Mouse (Mus musculus) testis, postnatal 10 days (tissue): Measurements from ENCODE around the gene Hoxd8.

Source experiments
- DNase-seq: peaks from one replicate; pipeline ENCODE4 v3.0.0; 2021; ENCODE audit warnings: low spot score

Hoxd8 gene

DNA sequence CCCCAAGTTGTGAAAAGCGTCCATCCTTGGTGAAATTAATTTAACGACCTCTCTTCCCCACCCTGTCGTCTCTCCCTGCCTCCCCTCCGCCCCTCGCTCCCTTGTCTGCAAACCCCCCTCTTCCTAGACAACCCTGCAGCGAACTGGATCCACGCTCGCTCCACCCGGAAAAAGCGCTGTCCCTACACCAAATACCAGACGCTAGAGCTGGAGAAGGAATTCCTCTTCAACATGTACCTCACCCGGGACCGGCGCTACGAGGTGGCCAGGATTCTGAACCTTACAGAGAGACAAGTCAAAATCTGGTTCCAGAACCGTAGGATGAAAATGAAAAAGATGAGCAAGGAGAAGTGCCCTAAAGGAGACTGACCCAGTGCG lies 5.4 kb upstream of the Hoxd8 start:
- DNase-seq, result no peak

DNA sequence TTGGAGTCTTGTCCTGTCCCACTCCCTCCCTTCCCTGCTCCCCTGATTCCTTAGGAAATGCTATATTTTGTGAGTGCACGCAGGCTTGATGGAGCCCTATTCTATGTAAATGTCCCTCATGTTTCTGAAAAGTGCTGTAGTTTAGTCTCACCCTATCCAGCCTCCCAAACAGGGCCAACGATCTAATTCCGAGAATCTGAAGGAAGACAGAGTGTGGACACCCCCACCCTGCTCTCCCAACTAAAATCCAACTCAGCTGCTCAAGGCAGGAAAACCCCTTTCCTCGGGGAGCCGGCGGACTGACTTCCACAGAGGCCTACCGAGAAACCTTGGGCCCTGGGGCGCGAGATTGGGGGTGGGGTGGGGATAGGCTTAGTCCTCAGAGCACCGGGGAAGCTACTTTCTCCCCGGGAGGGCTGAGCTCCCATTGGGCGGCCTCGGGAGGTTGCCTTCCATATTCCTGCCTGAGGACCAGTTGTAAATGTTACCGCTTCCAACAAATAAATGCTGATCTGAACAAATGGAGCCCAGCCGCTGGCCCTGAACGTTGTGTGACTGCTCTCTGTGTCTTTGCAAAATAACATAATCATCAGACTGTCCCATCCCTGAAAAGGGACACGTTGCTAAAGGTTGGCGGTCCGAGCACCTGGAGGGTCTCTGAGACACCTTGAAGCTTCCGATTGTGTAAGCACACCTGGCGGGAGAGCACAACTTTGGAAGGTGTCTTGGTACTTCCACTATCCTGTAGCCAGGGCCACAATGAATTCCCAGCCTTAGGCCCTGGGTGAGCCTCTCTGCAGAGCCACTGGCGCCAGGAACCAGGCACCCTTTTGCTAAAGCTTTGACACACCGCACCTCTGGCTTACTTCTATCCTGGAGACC lies 4.5 kb upstream of the Hoxd8 start:
- DNase-seq, result peak; percentile 65

DNA sequence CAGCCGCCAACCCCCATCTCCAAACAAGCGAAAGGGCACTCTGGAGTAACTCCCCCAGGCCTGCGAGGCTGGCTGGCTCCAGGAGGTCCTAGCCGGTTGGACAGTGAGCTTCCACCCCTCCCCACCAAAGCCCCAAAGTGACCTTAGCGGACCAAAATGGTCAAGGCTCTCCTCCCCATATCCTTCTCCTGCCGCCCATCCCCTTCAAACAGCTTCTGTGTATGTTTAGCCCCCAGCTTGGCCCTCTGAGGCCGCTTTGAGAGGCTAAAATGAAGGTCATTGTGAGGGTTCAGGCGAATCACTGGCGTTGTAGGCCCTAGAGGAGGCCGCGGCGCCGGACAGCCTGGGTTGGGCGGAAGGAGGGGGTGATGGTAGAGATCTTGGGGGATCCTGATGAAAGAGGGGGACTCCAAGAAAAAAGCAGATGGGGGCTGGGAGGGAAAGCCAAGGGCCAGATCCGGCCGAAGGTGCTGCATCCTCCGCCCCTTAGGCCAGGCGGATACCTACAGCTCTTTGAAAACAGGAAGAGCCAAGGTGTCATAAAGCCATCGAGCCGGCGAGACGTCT lies 3.8 kb upstream of the Hoxd8 start:
- DNase-seq, result no peak

DNA sequence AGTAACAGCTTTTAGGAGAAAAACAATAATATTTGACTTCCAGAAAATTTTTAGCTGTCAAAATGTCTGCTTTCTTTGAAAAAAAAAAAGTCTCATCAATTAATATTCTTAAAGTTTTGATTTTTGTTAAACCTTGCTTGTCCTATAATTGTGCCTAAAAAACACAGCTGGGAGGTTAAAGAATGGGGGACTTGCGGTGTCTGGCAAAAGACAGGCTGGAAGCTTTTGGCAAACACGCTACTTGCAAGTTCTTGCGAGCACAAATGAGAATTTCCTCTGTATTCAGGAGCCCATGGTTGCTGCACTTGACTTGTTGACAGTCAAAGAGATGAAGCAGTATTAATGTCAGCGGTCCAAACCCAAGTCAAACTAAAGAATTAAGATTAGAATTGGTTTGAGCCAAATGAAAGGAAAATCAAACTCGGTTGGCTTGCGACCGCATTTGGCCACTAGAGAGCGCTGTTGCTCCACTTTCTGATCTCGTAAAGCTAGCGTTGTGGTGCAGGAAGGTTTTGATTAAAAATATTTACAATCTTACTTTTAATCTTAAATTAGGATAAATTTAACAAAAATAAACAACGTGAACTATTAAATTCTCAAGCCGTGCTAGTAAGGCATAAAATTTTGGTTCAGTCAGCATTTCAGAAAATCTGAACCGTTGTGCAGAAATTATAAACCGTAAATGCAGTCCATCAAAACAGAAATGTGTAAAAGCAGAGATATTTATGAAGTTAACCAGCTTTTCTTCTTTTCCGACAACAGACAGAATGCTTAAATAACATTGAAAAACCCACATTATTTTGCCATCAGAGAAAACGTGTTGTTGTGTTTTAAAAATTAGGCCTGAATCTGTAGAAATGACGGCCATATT lies 2.2 kb upstream of the Hoxd8 start:
- peak; percentile 92 for DNase-seq

DNA sequence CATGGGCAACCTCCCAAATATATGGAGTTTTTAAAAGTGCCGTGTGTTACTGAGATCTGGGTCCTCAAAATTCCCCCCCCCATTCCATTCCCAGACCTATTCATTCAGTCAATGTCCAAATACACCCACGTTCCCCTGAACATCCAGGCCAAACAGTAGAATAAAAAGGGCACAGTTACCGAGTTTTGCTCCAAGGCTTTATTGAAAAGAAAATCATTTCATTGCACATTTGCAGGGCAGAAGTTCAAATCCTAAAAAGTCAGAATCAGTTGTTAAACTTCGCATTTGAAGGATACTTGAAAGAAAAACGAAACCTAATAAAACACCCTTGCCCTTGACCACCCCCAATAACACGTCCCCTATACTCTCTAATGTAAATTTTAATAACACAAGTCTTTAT lies 1.6 kb upstream of the Hoxd8 start:
- DNase-seq, result peak; percentile 25

DNA sequence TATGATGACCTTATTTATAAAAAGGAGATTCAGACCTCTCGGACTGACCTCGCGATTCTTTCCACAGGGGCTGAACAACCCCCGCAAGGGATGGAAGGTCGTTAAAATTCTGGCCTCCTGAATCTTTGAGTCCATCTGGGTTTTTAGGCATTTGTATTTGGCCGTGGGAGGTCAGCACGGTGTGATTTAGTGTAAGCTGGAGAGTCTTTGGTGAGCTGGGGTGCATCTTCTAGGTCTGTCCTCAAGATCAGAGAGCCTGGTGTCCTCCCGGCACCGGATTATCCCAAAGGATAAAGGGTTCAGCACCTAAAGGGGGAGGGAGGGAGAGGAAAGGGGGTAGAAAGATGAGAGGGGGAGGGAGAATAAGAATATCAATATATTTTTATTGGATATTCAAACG lies 1.1 kb upstream of the Hoxd8 start:
- peak; percentile 41 for DNase-seq

DNA sequence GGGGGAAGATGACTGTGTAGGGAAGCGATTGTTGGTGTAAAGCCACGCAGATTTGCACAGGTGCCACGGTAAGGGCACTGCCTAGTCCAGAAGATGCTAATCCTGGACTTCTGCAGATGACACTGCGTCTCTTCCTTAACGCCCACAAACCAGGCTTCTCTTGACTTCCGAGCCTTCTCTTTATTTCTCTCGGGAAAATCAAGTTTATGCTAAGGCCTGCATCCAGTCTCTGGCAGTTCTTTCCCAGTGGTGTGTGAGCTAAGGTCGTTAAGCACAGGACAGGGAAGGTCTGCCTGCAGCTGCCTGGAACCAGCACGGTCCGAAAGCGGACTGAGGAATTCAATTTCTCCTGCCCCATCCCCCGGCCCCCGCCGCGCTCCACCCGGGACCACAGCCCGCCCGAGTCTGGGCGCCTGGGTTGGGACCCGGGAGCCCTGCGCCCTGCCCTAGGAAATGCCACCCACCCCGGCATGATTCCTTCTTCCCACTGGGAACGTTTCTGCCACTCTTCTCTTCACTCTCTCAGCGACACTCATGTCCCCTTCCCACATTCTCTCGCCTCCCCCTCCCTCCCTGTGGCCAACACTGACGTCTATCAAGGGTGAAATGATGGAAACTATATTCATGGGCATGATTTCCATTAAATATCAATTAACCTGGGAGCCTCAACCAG lies 559 bp upstream of the Hoxd8 start:
- peak; percentile 64 for DNase-seq

DNA sequence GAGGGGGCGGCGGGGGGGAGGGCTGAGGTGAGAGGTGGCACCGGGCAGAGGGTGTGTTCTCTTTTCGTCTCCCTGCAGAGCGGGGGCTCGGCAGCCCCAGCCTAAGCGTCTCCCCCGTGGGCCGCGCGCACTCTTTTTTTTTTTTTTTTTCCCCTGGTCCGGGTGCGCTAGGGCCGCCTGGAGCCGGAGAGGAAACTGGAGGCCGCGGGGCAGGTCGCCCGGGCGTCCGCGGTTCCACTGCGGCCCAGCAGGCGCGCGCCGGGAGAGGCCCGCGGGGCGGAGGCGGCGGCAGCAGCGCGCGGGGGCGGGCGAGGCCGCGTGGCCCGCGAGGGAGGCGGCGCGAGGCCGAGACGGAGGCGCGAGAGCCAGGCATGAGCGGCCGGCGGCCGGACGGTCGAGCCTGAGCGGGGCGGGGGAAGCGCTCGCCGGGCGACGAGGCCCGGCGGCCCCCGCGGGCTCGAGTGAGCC lies 618 bp downstream of the Hoxd8 start:
- peak; percentile 60 for DNase-seq

DNA sequence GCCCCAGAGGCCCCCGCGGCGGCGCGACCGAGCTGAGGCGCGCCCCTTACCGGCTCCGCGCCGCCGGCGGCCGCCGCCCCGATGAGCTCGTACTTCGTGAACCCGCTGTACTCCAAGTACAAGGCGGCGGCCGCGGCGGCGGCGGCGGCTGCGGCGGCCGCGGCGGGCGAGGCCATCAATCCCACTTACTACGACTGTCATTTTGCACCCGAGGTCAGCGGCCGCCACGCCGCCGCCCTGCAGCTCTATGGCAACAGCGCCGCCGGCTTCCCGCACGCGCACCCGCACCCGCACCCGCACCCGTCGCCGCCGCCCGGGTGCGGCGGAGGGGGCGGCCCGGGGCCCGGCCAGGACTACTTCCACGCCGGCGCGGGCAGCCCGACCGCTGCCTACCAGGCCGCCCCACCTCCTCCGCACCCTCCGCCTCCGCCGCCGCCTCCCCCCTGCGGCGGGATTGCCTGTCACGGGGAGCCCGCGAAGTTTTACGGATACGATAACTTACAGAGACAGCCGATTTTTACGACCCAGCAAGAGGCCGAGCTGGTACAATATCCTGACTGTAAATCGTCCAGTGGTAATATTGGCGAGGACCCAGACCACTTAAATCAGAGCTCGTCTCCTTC lies 1.2 kb downstream of the Hoxd8 start:
- peak; percentile 74 for DNase-seq

DNA sequence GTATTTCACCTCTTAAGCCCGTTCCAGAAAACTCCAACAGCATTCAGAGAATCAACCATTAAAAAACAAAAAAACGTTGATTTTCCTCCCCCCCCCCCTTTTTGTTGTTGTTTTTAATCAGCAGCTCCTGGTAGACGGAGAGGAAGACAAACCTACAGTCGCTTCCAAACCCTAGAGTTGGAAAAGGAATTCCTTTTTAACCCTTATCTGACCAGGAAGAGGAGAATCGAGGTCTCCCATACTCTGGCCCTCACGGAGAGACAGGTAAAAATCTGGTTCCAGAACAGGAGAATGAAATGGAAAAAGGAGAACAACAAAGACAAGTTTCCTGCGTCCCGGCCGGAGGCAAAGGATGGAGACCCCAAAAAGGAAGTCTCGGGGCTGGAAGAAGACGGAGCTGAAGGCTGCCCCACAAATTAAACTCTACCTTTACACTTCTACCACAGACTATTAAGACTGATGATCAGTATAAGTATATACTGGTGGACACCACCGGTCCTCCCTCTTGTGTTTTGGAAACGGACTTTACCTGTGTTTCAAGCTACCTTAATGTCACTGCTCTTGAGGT lies 2.1 kb downstream of the Hoxd8 start:
- DNase-seq, result peak; percentile 34

DNA sequence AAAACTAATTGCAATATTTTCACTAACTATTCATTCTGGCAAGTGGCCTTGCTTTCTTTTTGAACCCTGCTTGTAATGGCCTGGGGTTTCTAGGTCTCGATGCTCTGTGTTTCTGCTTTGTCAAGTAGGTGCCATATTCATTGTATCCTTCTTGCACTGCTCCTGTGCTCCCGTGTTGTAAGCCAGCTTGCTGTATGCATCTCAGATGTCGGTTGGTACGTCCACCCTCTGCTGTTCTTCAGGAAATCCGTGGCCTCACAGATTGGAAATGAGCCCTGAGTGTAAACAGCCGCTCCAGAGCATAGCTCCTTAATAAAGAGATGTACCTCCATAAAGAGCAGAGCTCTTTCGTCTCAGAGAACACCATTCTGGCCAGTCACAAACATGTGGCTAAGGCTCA lies 3.2 kb downstream of the Hoxd8 start:
- peak; percentile 37 for DNase-seq

DNA sequence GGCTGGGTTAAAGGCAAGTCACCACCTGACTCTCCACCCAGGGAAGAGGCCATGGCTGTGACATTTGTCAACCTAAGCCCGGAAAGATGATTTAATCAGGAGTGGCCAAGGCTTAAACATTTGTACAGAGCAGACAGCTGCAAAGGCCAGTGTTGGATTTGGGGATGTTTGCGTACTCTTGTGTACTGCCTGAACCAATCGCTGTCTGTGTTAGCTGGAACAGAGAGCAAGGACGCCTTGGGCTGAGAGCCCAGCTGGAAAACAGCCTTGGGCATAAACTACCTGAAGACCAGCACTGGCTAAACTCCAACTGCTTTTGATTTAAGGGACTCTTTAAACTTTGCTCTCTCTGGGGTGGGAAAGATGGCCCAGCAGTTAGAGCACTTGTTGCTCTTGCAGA lies 4.3 kb downstream of the Hoxd8 start:
- peak; percentile 45 for DNase-seq

DNA sequence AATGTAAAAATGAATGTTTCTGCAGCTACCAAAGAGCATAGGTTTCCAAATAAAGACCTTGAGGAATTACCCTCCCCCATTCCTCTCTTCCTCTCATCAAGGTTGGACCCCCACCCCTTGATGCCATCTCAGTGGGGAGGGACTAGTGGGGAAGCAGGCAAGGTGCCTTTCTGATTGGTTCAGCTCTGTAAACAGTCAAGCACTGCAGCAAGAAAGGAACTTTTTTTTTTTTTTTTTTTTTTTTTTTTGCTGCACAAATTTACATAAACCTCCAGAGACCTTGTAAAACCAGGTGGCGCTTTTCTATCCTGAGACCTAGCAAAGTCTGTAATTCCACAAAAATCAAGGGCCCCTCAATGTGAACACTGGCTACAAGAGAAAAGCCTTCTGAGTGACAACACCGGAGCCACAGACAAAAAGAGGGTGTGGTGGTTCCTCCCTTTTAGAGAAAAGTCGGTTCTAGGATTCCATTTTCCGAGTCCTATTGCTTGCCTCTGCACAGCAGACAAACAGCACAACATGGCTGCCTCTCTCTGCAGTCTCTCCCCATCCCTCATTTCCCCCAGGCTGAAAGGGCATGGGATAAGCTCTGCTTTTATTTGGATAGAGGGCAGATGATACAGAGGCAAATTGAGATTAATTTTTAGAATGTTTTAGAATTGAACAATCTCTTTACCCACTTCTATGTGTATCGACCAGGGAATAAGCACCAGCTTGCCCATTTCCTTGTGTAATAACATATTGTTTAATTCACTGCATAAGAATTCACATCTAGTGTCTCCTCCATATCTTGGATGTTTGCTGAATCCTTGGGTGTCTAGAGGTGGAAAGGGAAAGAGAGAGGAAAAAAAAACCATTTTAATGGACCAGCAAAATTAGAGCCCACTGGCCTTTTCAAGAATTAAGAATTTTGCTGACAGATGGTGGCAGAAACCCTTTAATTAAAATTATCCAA lies 5.3 kb downstream of the Hoxd8 start:
- peak; percentile 36 for DNase-seq

DNA sequence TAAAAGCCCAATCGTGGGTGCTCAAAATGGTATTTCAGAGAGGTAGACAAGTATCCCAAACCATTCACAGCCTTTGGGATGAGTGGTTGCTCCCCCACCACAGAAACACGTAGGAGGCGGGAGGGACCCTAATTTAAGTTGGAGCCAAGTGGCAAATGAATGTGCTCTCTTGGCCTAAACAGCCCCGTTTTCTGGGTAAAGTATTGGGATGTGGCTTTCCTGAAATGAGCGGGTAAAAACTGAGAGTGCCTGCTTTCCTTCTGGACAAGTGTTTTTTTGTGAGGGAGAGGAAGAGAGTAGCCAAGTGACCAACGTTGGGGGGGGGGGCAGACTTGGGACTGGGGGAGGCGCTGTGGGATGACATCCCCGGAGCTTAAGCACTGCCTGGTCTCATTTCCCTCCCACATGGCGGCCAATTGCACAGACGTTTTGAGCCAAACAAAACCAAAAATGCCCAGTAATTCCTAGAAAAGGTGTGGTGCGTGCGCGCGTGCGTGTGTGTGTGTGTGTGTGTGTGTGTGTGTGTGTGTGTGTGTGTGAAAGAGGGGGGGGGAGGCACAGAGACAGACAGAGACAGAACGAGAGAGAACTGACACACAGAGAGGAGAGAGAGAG lies 6.6 kb downstream of the Hoxd8 start:
- DNase-seq, result peak; percentile 45

DNA sequence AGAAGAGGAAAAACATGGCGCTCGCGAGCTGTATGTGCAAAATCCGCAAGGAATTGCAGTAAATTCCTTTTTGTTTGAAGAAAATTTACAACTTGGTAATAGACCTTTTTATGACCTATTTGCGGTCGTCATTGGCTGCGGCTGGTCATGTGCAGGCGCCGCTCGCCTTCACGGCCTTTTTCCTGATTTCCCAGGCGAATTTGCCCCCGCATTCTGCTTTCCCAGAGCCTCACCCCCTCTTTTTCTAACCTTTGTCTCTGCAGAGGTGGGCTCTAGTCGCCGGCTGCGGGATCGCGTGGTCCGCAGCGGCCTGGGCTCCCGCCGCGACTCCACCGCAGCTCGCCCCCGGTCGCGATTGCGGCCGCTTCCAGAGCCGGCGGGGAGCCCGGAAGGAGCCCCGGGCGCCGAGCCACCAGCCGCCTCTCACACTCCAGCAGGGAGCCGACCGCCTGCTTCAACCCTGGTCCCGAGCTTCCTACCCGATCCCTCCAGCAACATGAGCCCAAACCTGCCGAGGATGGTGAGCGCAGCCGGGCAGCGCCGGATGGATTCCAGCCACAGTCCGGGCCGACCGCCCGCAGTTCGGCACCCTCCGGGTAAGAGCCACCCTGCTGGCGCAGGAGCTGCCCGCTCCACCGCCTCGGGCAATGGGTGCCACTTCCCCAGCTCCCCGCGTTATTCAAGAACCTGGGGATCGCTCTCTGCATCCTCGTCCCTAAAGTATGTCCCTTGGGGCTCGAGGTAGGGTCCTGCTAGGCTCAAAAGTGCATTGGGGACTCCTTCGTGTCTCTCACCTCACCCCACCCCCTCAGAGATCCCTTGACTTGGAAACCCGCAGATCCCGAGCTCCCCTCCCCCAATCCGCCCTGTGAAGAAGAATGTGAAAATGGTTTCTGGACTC lies 7.6 kb downstream of the Hoxd8 start, which contains the start of the genes Hoxd3 and Hoxd4:
Hoxd3 (plus strand) TSS at position 207 of the 901 bp plus-strand sequence.
Hoxd4 (plus strand) TSS at position 209 of the 901 bp plus-strand sequence.
- DNase-seq, result peak; percentile 68

DNA sequence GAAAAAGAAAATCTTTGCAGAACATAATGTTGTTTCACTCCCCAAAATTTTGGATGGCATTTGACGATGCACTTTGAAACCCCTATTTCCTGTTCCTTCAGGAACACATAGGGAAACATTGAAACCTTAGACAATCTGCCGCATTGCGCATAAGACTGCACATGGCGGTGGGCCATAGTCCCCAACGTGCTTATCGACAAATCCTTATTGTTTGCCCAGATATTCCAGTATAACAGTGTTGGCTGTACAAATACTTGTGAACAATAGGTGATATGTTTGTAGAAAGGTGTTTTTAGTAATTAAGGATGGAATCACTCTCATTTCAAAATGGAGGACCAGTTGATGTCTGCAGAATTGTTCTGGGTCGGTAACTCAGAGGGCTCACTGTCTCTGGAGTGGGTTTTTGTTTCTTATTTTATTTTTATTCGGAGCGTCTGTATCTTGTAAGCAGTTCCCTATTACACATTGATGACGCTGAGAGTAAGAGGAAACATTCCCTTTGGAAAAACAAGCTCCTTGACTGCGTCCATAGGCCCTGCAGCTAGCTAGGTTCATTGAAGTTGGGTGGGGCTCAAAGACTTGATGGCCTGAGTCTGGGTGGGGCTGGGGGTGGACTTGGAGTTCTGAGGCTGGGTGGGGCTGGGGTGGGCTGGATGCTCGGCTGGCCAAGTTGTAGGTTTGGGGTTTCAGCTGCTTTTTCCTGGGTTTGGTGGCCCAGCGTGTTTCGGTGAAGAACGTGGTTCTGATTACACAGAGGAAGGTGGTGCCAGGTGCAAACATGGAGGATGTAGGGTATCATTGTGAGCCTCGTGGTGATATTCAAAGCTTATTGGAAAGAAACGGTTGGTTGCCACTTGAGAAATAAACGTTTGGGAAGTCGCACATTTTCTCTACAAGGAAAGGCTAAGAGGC lies 9.1 kb downstream of the Hoxd8 start:
- DNase-seq, result peak; percentile 40

DNA sequence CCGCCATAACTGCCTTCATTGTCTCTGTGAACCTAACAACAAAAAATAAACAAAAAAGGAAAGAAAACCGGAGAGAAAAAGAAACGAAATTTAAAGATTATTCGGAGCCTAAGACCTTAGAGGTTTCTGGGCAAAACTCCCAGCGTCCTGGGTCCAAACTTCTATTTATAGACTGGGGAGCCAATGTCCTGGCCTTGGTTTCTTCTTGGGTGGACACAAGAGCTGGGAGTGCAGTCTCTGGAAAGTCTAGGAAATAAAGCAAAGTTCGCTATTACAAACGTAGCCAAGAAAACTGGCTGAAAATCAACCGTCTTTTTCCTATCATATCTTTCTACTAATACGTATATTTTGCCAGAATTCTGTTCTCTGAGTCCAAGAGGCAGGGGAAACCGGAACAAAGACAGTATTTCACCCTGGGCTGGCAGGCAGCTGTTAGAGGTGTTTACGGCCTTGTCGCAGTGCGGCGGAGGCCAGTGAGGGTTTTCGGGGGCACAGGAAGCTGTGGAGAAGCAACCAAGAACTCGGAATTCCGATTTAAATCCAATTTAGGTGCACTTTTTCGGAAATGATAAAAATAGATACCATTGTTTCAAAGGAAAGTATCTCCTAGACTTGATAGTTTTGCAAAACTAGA lies 9.9 kb downstream of the Hoxd8 start:
- DNase-seq, result peak; percentile 48
